Mouse (Mus musculus) CD8-positive naive resting alpha-beta T cell, adult 57 days (primary cell): Measurements from ENCODE around the gene Gm10668. TPM values are rescaled to one million over a fixed set of nuclear protein-coding genes. Genes with fewer than 3 reads are reported as not detected.

Experiments used
- total RNA-seq: library from RNA; stranded (reverse); gene quantifications from one replicate; pipeline ENCODE4 v1.2.4, GENCODE M21; 2023

The Gm10668 gene
- total RNA-seq = not detected

DNA sequence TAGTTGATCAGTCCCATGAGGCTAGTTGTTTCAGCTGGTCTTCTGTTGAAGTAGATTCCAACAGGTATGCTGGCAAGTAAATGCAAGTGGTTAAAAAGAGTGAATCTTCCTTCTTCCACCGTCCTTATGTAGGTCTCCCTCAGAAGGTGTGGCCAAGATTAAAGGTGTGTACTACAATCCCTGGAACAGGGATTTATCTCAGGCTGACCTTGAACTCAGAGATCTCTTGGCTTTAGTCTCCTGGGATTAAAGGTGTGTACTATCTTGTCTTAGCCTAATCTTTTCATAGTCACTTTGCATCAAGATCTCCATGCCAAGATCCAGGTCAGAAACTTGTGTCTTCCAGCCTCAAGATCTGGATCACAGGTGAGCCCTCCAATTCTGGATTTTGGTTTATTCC is at the start of gene Gm10668:
Gene Gm10668, minus strand, starts transcription at position 101 of the 400 bp plus-strand sequence.

DNA sequence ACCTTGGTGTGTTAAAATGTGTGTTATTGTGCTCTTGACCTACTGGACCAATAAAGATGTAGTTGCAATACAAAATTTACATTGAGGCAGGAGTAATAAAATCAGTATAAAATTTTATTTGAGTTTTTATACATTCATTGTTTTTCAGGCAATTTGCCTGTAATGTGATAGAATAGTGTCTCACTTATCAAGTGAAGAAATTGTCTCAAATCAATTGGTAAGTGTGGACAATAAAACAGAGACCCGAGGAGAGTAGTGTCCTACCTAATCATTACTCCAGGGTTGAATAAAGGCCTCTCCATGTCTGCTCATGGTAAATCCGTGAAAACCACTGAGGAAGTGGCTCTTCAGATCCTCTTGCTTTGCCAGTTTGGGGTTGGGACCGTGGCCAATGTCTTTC is 40.5 kb upstream of the Gm10668 start, which contains the start of gene Vmn1r112:
Gene Vmn1r112, plus strand, starts transcription at position 301 of the 400 bp plus-strand sequence.

DNA sequence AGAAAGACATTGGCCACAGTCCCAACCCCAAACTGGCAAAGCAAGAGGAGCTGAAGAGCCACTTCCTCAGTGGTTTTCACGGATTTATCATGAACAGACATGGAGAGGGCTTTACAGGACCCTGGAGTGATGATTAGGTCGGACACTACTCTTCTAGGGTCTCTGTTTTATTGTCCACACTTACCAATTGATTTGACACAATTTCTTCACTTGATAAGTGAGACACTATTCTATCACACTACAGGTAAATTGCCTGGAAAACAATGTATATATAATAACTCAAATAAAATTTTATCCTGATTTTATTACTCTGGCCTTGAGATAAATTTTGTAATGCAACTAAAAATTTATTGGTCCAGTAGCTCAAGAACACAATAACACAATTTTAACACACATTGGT is 27.3 kb downstream of the Gm10668 start, which contains the start of gene Vmn1r111:
Gene Vmn1r111, minus strand, starts transcription at position 101 of the 400 bp plus-strand sequence.

Other genes with a start within 250 kb of the Gm10668 start
- not detected for gene Vmn1r103, start 220.1 kb downstream of the Gm10668 start, total RNA-seq
- gene Vmn1r104, start 196.8 kb downstream of the Gm10668 start, total RNA-seq = not detected
- not detected for gene Gm5726, start 184.9 kb downstream of the Gm10668 start, total RNA-seq
- not detected for gene Gm4141, start 154.4 kb downstream of the Gm10668 start, total RNA-seq
- gene Gm4513, start 131.6 kb downstream of the Gm10668 start, total RNA-seq = not detected
- not detected for gene Vmn1r107, start 61.7 kb downstream of the Gm10668 start, total RNA-seq
- not detected for gene Vmn1r111, start 27.4 kb downstream of the Gm10668 start, total RNA-seq
- not detected for gene Vmn1r112, start 40.6 kb upstream of the Gm10668 start, total RNA-seq
- gene Vmn1r113, start 56.7 kb upstream of the Gm10668 start, total RNA-seq = not detected
- gene Vmn1r114, start 81.6 kb upstream of the Gm10668 start, total RNA-seq = not detected
- not detected for gene Vmn1r115, start 114.4 kb upstream of the Gm10668 start, total RNA-seq
- not detected for gene Vmn1r116, start 141.6 kb upstream of the Gm10668 start, total RNA-seq
- gene Vmn1r117, start 153.5 kb upstream of the Gm10668 start, total RNA-seq = not detected
- gene Vmn1r118, start 181.7 kb upstream of the Gm10668 start, total RNA-seq = not detected